Mouse (Mus musculus): ENCODE results near the gene Lep. TPM values are rescaled to one million over a fixed set of nuclear protein-coding genes. Genes with fewer than 3 reads are reported as not detected.

Lep gene
- polyA plus RNA-seq, 1 experiment = 1.4 TPM

GRCm38 (mm10) chr6:29031216-29031615 is 28.8 kb upstream of the Lep start:
- DNase-seq = peak; percentile 75
- no peaks in the 10 kb centered on the region for H3K27me3 ChIP-seq (replicated peaks; ENCODE audit: control insufficient read depth, insufficient read depth, low read length)
- H3K27ac ChIP-seq (ENCODE audit: insufficient read depth, low read depth, low read length) = no peak overlapping the region
- WGBS = 43% methylated on average over 6 of the region's 6 CpGs
- no peaks in the 10 kb centered on the region for H3K36me3 ChIP-seq (ENCODE audit: control insufficient read depth, insufficient read depth, low read length)
- no peaks in the 10 kb centered on the region for H3K4me1 ChIP-seq (ENCODE audit: control insufficient read depth, insufficient read depth, low read length)
- H3K4me3 ChIP-seq (ENCODE audit: insufficient read depth, low read depth, low read length) = no peak overlapping the region
- TF ChIP-seq POLR2A (IDR thresholded peaks at IDR 0.05; ENCODE audit: low read depth, low read length) = no peak
- TF ChIP-seq CTCF (conservative IDR thresholded peaks at IDR 0.05; ENCODE audit: insufficient read depth, insufficient read length, low read depth, low read length) = no peak

GRCm38 (mm10) chr6:29031704-29032310 is 28.2 kb upstream of the Lep start:
- no peak overlapping the region for H3K27ac ChIP-seq (ENCODE audit: insufficient read depth, low read depth, low read length)
- no peak for DNase-seq

GRCm38 (mm10) chr6:29032411-29032810 is 27.6 kb upstream of the Lep start:
- H3K36me3 ChIP-seq (ENCODE audit: control insufficient read depth, insufficient read depth, low read length) = no peaks in the 10 kb centered on the region
- TF ChIP-seq POLR2A (IDR thresholded peaks at IDR 0.05; ENCODE audit: low read depth, low read length) (no peak), CTCF (conservative IDR thresholded peaks at IDR 0.05; ENCODE audit: insufficient read depth, insufficient read length, low read depth, low read length) (no peak)
- no peaks in the 10 kb centered on the region for H3K27me3 ChIP-seq (replicated peaks; ENCODE audit: control insufficient read depth, insufficient read depth, low read length)
- H3K27ac ChIP-seq (ENCODE audit: insufficient read depth, low read depth, low read length) = no peak overlapping the region
- no peak overlapping the region for H3K4me3 ChIP-seq (ENCODE audit: insufficient read depth, low read depth, low read length)
- no peaks in the 10 kb centered on the region for H3K4me1 ChIP-seq (ENCODE audit: control insufficient read depth, insufficient read depth, low read length)
- no peak for DNase-seq
- WGBS = 90% methylated on average over 12 of the region's 12 CpGs

More at GRCm38 (mm10) chr6:29031704-29032310, 28.2 kb upstream of the Lep start:
- TF ChIP-seq POLR2A (IDR thresholded peaks at IDR 0.05; ENCODE audit: low read depth, low read length) (no peak), CTCF (conservative IDR thresholded peaks at IDR 0.05; ENCODE audit: insufficient read depth, insufficient read length, low read depth, low read length) (no peak)
- Histone ChIP-seq H3K4me1 (ENCODE audit: control insufficient read depth, insufficient read depth, low read length) (no peaks in the 10 kb centered on the region), H3K4me3 (ENCODE audit: insufficient read depth, low read depth, low read length) (no peak overlapping the region), H3K36me3 (ENCODE audit: control insufficient read depth, insufficient read depth, low read length) (no peaks in the 10 kb centered on the region), H3K27me3 (replicated peaks; ENCODE audit: control insufficient read depth, insufficient read depth, low read length) (no peaks in the 10 kb centered on the region)
- 92% methylated on average over 13 of the region's 13 CpGs for WGBS

- no peak for DNase-seq
- no peaks in the 10 kb centered on the region for H3K27me3 ChIP-seq (replicated peaks; ENCODE audit: control insufficient read depth, insufficient read depth, low read length)
- no peak for TF ChIP-seq CTCF (conservative IDR thresholded peaks at IDR 0.05; ENCODE audit: insufficient read depth, insufficient read length, low read depth, low read length)
- no peak for TF ChIP-seq POLR2A (IDR thresholded peaks at IDR 0.05; ENCODE audit: low read depth, low read length)
- 86% methylated on average over 7 of the region's 7 CpGs for WGBS
- H3K4me3 ChIP-seq (ENCODE audit: insufficient read depth, low read depth, low read length) = no peak overlapping the region
- H3K36me3 ChIP-seq (ENCODE audit: control insufficient read depth, insufficient read depth, low read length) = no peaks in the 10 kb centered on the region
- H3K27ac ChIP-seq (ENCODE audit: insufficient read depth, low read depth, low read length) = no peak overlapping the region
- no peaks in the 10 kb centered on the region for H3K4me1 ChIP-seq (ENCODE audit: control insufficient read depth, insufficient read depth, low read length)
Observed at GRCm38 (mm10) chr6:29033981-29034646, 25.9 kb upstream of the Lep start.

DNA sequence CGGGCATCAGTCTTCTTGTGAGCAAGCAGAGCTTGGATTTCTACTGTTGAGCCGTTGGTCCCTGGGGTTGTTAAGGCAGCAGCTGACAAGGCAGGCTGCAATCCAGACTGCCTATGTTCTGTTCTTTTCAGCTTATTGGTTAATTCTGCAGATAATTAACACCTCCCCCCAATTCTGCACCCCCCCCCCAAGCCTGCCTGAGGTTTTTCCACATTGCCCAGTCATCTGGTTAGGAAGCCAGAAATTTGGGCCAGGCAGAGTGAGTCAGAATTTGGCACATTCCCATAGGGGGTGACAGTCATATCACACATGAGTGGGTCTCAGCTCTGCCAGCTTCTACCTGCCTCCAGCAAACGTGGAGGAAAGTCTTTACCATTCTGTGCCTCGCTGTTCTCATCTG is 23.3 kb upstream of the Lep start:
- Histone ChIP-seq H3K4me3 (ENCODE audit: insufficient read depth, low read depth, low read length) (no peak overlapping the region), H3K27ac (ENCODE audit: insufficient read depth, low read depth, low read length) (no peak overlapping the region), H3K27me3 (replicated peaks; ENCODE audit: control insufficient read depth, insufficient read depth, low read length) (no peaks in the 10 kb centered on the region), H3K36me3 (ENCODE audit: control insufficient read depth, insufficient read depth, low read length) (no peaks in the 10 kb centered on the region), H3K4me1 (ENCODE audit: control insufficient read depth, insufficient read depth, low read length) (no peaks in the 10 kb centered on the region)
- 42% methylated on average over 4 of the region's 4 CpGs for WGBS
- peak; percentile 27 for DNase-seq
- TF ChIP-seq POLR2A (IDR thresholded peaks at IDR 0.05; ENCODE audit: low read depth, low read length) (no peak), CTCF (conservative IDR thresholded peaks at IDR 0.05; ENCODE audit: insufficient read depth, insufficient read length, low read depth, low read length) (no peak)

DNA sequence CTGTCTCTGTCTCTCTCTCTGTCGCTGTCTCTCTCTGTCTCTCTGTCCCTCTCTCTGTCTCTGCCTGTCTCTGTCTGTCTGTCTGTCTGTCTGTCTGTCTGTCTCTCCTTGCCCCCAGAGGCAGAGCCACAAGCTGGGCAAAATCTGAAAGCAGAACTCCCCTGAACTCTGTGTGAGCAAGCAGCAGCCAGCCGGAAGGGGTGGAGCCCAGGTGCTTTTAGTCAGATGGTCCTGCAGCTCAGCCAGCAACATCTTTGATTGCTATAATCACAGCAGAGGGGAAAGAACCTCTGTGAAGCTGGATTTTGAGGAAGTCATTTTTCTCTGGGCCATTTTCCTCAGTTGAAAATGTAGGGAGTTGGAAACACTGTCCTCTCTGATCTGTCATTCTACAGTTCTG is 19.8 kb upstream of the Lep start:
- Histone ChIP-seq H3K4me1 (ENCODE audit: control insufficient read depth, insufficient read depth, low read length) (no peaks in the 10 kb centered on the region), H3K4me3 (ENCODE audit: insufficient read depth, low read depth, low read length) (no peak overlapping the region), H3K36me3 (ENCODE audit: control insufficient read depth, insufficient read depth, low read length) (no peaks in the 10 kb centered on the region), H3K27me3 (replicated peaks; ENCODE audit: control insufficient read depth, insufficient read depth, low read length) (no peaks in the 10 kb centered on the region), H3K27ac (ENCODE audit: insufficient read depth, low read depth, low read length) (no peak overlapping the region)
- DNase-seq = no peak
- WGBS = 88% methylated on average over 2 of the region's 2 CpGs
- TF ChIP-seq CTCF (conservative IDR thresholded peaks at IDR 0.05; ENCODE audit: insufficient read depth, insufficient read length, low read depth, low read length) (no peak), POLR2A (IDR thresholded peaks at IDR 0.05; ENCODE audit: low read depth, low read length) (no peak)

DNA sequence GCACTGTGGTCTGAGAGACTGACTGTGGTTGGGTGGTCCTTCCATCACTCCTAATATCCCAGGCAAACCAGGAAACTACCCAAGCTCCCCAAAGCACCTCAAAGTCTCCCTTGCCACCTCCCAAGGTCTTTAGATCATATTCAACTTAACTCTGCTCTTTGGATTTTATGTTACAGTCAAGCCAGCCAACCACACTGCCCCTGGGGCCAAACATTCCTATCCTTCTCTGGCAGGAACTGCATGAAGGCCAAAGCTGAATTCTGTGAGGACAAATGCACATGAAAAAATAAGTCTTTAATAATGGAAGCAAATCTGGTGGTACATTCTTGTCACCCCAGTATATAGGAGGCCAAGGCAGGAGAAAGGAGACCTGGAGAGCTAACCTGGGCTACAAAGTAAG is 16.0 kb upstream of the Lep start:
- Histone ChIP-seq H3K4me1 (ENCODE audit: control insufficient read depth, insufficient read depth, low read length) (no peaks in the 10 kb centered on the region), H3K4me3 (ENCODE audit: insufficient read depth, low read depth, low read length) (no peak overlapping the region), H3K27ac (ENCODE audit: insufficient read depth, low read depth, low read length) (0 out of 2 replicates have a peak overlapping the region, but pooled peaks have one; percentile 27), H3K27me3 (replicated peaks; ENCODE audit: control insufficient read depth, insufficient read depth, low read length) (no peaks in the 10 kb centered on the region), H3K36me3 (ENCODE audit: control insufficient read depth, insufficient read depth, low read length) (no peaks in the 10 kb centered on the region)
- TF ChIP-seq CTCF (conservative IDR thresholded peaks at IDR 0.05; ENCODE audit: insufficient read depth, insufficient read length, low read depth, low read length) (no peak), POLR2A (IDR thresholded peaks at IDR 0.05; ENCODE audit: low read depth, low read length) (no peak)
- DNase-seq = peak; percentile 59
